Mouse (Mus musculus): ENCODE results near the gene Paqr5.

Paqr5 gene

DNA sequence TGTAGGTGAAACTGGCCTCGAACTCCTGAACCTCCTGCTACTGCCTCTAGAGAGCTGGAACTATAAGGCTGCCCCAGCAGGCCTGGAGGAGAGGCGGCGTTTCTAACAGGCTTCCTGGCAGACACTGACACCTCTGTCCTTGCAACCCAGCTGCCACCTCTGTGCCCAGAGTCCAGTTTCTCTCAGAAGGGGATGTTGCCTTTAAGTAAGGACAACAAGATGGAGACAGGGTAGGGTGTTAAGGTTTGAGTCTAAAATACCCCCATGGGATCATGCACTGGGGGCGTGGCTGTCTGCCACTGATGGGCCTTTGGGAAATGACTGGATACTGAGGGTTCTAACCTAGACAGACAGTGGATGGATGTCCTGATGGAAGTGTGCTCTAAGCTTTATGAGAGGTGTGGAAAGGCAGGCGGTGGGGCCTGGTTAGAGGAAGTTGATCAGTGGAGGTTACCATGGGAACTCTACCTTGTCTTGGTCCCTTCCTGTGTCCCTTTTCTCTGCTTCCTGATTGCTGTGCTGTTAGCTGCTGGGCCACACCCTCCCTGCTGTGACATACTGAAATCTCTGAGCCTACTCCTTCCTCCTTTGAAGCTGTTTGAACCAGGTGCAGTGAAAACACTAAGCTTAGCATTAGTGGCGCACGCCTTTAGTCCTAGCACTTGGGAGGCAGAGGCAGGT lies 43.6 kb downstream of the Paqr5 start:
- ChIA-PET POLR2A (interaction anchor here in 3 of 4 experiments (0.6 to 5.1 kb wide), 14 partner anchors 12 to 316 kb away, joined by 3 to 32 read pairs (median 3); partner anchors contain the start of genes Glce (in 2 of the 3), Kif23 (in 2 of the 3) and Rplp1 (in 1 of the 3)), CTCF (interaction anchor here in 3 of 4 experiments (0.6 to 2.5 kb wide), 22 partner anchors 10 to 568 kb away, joined by 3 to 13 read pairs (median 4); partner anchors contain the start of gene Kif23 (in 1 of the 3))

DNA sequence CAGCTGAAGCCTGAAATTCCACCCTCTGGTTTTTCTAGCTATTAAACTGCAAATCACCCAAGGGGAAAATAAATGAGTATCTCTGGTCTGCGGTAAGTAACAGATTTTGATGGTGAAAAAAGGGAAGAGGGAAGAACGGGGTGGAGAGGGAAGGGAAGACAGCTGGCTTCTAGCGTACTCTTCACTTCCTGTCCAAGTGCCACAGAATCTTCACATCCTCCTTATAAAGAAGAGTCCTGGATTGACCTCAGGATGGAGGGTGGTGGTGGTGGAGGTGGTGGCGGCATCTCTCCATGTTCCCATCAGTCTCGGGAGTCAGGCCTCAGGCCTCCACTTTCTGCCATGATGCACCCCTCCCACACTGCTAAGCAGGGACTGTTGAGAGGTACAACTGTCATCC lies 44.8 kb downstream of the Paqr5 start:
- POLR2A ChIA-PET: interaction anchor here in 1 of 4 experiments (0.9 to 5.1 kb wide), 4 partner anchors 9 to 141 kb away, joined by 3 to 32 read pairs (median 6); partner anchors contain the start of gene Glce
- CTCF ChIA-PET: interaction anchor here in 3 of 4 experiments (0.6 to 1.9 kb wide), 7 partner anchors 9 to 285 kb away, joined by 3 to 6 read pairs (median 4); partner anchors contain the start of gene Kif23 (in 1 of the 3)

DNA sequence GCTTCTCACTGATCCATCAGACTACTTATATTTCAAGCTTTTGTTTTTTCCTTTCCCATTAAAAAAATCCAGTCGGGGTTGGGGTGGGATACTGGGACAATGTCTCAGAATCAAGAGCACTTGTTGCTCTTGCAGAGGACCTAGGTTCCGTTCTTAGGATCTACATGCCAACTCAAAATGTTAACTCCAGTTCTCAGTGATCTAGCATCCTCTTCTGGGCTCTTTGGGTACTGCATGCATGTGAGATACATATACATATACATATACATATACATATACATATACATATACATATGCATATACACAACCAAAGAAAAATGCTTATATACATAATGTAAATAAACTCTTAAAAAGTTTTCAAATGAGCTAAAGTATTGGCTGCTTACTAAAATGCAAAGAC lies 46.7 kb downstream of the Paqr5 start:
- CTCF ChIA-PET: interaction anchor here in 2 of 4 experiments (0.9 to 1.7 kb wide), 2 partner anchors 60 to 237 kb away, joined by 3 to 4 read pairs; no protein-coding TSS in a partner anchor
- POLR2A ChIA-PET: interaction anchor here in 1 of 4 experiments (0.6 kb wide), 1 partner anchor 31 kb away, joined by 5 read pairs; no protein-coding TSS in a partner anchor

DNA sequence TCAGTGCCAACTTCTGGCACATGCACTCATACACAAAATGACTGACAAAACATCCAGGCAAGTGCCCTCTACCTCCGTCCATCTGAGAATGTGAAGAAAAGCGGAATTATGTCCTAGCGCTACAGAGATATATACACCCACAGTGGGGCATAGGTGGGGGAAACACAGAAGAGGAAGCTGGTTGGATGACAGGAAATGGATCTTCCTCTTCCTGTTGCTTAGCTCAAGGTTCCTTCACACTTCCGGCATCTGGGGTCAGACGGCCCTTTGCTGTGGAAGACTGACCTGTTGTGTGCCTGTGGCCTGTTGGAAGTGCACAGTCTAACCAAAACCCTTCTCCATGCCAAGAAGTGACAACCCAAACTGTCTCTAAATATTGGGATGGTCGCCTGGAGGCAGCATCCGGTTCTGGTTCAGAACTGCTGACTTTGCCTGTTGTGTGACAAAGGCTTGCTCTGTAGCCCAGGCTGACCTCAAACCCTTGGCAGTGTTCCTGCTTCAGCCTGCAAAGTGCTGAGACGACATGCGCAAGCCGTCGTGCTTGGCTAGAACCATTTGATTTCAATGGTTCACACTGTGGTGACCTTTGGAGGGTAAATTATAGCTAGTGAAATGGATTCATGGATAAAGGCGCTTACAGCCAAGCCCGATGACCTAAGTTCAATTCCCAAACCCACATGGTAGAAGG lies 49.3 kb downstream of the Paqr5 start:
- CTCF ChIA-PET: interaction anchor here in 3 of 4 experiments (0.6 to 1.0 kb wide), 6 partner anchors 11 to 1931 kb away, joined by 3 to 9 read pairs (median 4); no protein-coding TSS in a partner anchor
- POLR2A ChIA-PET: interaction anchor here in 3 of 4 experiments (0.6 to 1.5 kb wide), 7 partner anchors 8 to 145 kb away, joined by 3 to 5 read pairs (median 3); partner anchors contain the start of gene Glce (in 1 of the 3)

DNA sequence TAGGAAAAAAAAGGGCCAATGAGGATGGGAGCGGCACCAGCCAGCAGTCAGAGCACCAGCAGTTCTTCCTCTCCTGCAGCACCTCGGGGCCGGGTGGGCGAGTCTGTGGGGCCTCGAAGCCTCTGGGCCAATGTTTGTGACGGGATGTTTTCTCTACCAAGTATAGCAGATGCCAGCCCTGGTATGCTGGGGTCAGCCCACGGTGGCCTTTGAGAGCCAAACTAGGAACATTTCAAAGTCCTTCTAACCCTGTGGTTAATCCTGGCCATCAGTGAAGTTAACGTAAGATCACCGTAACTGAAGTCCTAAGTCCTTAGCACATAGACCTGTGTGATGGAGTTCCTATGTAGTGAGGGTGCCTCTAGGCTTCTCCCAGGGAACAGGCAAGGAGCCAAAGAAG lies 54.6 kb downstream of the Paqr5 start:
- ChIA-PET POLR2A (interaction anchor here in 2 of 4 experiments (1.0 to 1.4 kb wide), 3 partner anchors 10 to 13 kb away, joined by 3 to 5 read pairs (median 4); no protein-coding TSS in a partner anchor), CTCF (interaction anchor here (0.6 to 1.6 kb wide), 6 partner anchors 10 to 44 kb away, joined by 3 to 8 read pairs (median 5); no protein-coding TSS in a partner anchor)

DNA sequence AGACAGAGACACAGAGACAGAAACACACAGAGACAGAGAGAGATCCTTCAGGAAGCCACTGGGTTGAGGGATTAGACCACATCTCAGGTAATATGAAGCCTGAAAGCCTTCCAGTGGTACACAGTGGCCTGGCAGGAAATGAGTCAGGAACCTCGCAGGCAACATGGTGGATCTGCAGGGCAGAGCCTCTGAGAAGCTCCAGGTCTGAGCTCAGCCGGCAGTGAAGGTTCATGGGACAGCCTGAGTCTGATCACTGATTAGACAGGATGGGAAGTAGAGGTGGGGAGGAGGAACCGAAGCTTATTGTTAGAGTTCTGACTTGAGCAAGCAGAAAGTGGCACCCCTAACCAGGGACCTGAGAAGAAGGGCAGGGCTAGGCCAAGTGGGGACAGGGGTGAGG lies 55.6 kb downstream of the Paqr5 start:
- ChIA-PET CTCF (interaction anchor here in 2 of 4 experiments (0.6 to 1.7 kb wide), 2 partner anchors 13 to 163 kb away, joined by 5 to 6 read pairs; no protein-coding TSS in a partner anchor), POLR2A (interaction anchor here in 2 of 4 experiments (1.4 to 2.1 kb wide), 3 partner anchors 12 to 152 kb away, joined by 4 to 7 read pairs (median 5); partner anchors contain the start of gene Glce (in 2 of the 2))

DNA sequence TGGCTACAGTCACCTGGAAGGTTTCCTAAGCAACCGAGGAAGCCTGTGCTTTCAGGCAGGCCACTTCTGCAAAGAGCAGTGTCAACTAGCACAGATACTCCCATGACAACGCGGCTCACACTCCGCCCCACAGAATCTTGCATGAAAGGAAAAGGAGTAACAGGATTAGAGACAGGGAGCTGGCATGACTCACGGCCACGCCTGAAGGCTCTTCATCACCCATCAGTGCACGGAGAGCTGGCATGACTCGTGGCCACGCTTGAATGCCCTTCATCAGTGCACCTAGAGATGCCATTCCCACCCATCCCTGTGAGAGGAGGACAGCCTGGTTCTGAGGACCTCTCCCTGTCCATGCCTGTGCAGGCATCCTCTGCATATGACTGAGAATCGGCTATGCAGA lies 59.3 kb downstream of the Paqr5 start:
- ChIA-PET CTCF (no interaction called here), POLR2A (interaction anchor here in 1 of 4 experiments (1.5 to 2.4 kb wide), 2 partner anchors 54 to 155 kb away, joined by 3 to 5 read pairs; partner anchors contain the start of genes Glce and Rplp1)

DNA sequence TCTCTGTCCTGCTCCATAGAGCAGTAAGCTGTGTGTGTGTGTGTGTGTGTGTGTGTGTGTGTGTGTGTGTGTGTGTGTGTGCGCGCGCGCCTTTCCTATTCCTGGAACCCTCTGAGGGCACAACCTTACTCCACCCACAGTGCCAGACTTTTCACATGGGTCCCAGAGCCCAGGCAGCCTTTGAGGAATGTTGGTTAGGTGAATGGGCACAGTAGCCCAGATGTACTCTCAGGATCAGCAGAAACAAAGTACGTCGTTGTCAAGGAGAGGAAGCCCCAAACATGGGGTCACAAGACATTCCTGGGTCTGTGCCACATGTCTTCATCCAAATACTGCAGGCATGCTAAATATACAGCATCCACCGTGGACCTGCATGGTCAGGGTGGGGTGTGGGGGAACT lies 60.7 kb downstream of the Paqr5 start:
- POLR2A ChIA-PET: interaction anchor here in 3 of 4 experiments (0.6 to 3.8 kb wide), 14 partner anchors 13 to 781 kb away, joined by 3 to 15 read pairs (median 5); partner anchors contain the start of genes Glce (in 1 of the 3), Kif23 (in 1 of the 3) and Rplp1 (in 1 of the 3)
- CTCF ChIA-PET: interaction anchor here (0.5 to 2.6 kb wide), 39 partner anchors 10 to 1593 kb away, joined by 3 to 20 read pairs (median 4); partner anchors contain the start of gene Cln6 (in 1 of the 4)

DNA sequence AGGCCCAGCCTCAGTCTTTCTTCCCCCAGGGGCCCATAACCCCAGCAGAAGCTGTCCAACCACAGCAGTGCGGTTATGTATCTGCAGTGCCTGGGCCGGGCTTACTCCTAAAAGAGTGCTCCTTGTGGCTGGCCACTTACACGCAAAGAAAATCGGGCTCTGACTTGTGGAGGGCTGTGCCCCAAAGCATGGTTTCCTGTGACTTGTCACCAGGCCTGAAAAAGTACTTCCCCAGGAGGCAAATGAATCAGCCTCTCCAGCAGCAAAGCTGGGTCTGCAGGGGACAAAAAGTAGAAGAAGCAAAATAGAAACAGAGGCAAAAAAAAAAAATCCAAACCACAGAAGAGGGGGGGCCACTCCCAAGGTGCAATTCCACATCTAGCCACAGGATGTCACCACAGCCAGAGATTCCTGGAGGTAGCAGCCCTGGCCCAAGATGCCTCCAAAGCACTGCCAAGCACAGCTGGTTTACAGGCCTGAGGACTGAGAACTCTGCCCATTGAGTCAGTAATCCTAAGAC lies 61.2 kb downstream of the Paqr5 start:
- ChIA-PET POLR2A (interaction anchor here in 3 of 4 experiments (0.6 to 3.8 kb wide), 15 partner anchors 13 to 780 kb away, joined by 3 to 15 read pairs (median 5); partner anchors contain the start of genes Glce (in 1 of the 3), Kif23 (in 1 of the 3) and Rplp1 (in 1 of the 3)), CTCF (interaction anchor here (0.5 to 2.6 kb wide), 51 partner anchors 10 to 1891 kb away, joined by 3 to 20 read pairs (median 4); partner anchors contain the start of genes Cln6 (in 1 of the 4), Kif23 (in 1 of the 4) and Paqr5 (in 1 of the 4))

DNA sequence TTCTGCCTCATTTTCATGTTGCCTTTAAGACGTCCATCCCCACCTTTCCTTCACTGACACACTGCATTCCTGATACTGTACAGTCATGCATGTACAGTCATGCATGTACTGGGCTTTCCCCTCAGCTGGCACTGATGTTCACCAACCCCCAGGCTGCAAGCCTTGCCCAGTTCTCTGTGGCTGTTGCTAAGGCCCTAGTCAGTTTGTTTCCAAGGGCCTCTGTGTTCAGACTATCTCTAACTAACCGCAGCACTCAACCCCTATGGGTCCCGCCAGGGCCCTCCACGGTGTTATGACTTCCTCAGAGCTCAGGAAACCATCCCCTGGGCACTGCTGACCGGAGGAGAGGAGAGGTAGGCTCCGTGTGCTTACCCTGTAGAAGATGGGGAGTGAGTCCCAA lies 63.3 kb downstream of the Paqr5 start:
- CTCF ChIA-PET: interaction anchor here in 1 of 4 experiments (1.1 to 1.3 kb wide), 3 partner anchors 16 to 281 kb away, joined by 4 read pairs; no protein-coding TSS in a partner anchor
- POLR2A ChIA-PET: interaction anchor here in 2 of 4 experiments (1.0 to 3.8 kb wide), 2 partner anchors 16 to 159 kb away, joined by 3 to 15 read pairs; partner anchors contain the start of genes Glce (in 1 of the 2) and Kif23 (in 1 of the 2)

DNA sequence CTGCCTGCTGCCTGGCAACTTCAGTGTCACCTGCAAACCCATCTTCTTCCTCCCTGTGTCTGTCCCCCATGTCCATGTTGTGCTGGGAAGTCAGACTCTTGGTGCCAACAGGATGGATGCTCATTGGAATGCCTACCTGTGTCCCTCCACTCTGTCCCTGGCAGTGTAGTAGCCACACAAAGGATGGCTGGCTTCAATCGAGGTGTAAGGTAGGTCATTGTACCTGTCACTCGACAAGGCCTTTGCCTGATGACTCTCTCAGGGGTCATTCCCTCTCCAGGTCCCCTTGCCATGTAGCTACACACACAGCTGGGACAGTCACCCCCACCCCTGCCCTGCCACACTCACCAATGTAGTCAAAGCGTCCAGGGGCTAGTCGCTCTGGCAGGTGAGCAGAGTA lies 65.5 kb downstream of the Paqr5 start:
- CTCF ChIA-PET: interaction anchor here in 3 of 4 experiments (0.6 to 1.2 kb wide), 3 partner anchors 24 to 334 kb away, joined by 3 to 11 read pairs (median 3); no protein-coding TSS in a partner anchor
- POLR2A ChIA-PET: interaction anchor here in 2 of 4 experiments (0.5 to 1.7 kb wide), 5 partner anchors 15 to 162 kb away, joined by 3 to 4 read pairs (median 4); partner anchors contain the start of genes Glce (in 1 of the 2), Kif23 (in 1 of the 2) and Rplp1 (in 1 of the 2)

DNA sequence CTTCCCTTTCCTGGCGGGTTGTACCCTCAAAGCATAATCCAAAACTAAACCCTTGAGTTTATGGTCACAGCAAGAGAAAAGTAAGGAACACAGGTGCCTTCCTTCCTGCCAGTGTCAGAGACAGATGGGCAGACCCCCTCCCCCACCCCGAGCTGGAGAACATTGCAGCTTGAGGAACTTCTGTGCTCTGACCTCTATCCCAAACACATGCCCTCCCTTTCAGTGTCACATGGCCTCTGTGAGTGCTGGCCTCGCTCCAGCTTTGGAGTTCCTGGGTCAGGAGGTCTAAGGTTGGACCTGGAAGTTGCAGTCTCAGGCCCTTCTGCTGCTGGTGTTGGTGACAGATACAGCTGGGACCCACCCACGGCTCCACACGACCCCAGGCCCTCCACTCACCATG lies 65.9 kb downstream of the Paqr5 start:
- ChIA-PET POLR2A (interaction anchor here in 2 of 4 experiments (0.5 to 1.7 kb wide), 3 partner anchors 28 to 47 kb away, joined by 3 to 4 read pairs (median 4); partner anchors contain the start of gene Rplp1 (in 1 of the 2)), CTCF (interaction anchor here in 1 of 4 experiments (1.2 kb wide), 1 partner anchor 90 kb away, joined by 3 read pairs; no protein-coding TSS in a partner anchor)

DNA sequence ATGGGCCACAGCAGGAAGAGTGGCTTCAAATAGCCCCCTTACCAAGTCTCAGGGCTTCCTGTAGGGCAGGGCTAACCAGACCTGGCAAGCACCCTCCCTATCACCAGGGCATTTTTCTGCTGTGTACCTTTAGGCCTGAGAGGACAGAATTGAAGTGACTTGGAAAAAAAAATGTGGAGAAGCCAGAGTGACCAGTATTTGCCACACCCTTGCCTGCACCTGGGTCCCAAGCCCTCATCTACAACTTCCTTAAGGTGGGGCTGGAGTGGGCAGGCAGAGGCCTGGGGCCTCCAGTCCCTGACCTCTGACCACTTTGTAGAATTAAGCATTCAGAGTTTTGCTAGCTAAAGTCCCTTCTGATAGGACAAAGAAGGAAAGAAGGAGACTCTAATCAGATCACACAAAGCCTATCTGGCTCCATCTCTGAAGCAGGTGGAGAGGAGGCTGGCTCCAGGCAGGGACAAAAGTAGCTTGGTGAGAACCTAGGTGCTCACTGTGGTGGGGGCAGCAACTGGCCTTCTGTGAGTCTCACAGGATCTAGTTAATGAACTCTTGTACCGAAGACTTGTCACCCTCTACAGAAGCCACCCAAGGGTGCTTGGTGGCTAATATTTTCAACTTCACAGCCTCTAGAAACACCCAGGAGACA lies 66.6 kb downstream of the Paqr5 start:
- ChIA-PET POLR2A (interaction anchor here in 1 of 4 experiments (1.5 kb wide), 1 partner anchor 34 kb away, joined by 3 read pairs; no protein-coding TSS in a partner anchor), CTCF (no interaction called here)

DNA sequence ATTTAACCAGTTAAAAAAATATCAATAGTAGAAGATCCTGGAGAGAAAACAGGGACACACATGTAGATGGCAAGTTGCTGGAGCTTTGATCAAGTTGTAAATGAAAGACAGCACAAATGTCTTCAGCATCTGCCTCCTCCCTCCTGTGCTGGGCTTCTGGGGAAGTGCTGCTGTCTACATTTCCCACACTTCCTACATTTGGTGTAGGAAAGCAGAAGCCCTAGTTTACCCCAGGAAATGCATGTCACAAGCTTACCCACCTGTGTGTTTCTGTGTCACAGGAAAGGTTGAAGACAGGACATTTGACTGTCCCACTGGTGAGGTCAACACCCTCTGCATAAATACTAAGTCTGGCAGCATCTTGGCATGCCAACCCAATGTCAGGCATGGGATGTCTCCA lies 71.9 kb downstream of the Paqr5 start:
- POLR2A ChIA-PET: interaction anchor here in 2 of 4 experiments (1.4 to 2.9 kb wide), 2 partner anchors 8 to 11 kb away, joined by 3 to 7 read pairs; partner anchors contain the start of gene Kif23 (in 1 of the 2)
- CTCF ChIA-PET: interaction anchor here in 3 of 4 experiments (0.7 to 1.9 kb wide), 4 partner anchors 8 to 31 kb away, joined by 3 to 7 read pairs (median 4); partner anchors contain the start of gene Kif23 (in 1 of the 3)

DNA sequence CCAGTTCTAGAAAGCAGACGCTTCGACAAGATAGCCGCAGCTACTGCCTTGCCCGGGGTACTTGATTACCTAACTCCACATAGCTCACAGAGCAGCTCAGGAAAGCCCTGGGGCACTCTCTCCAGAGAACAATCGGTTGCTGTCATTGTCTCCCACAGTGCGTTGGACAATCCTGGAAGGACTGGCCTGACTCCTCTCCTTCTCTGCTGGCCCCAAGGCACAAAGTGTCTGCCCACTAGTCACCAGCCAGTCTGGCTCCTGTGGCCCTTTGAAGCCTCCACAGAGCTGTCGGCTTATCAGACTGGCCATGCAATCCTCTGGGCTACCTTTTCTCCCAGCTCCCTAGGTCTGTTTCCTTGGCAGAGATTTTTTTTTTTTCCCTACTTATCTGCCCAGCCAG lies 74.4 kb downstream of the Paqr5 start:
- POLR2A ChIA-PET: interaction anchor here (0.5 to 7.5 kb wide), 9 partner anchors 10 to 1195 kb away, joined by 3 to 129 read pairs (median 4); partner anchors contain the start of genes Glce (in 1 of the 4) and Rplp1 (in 1 of the 4)
- CTCF ChIA-PET: interaction anchor here in 2 of 4 experiments (0.6 to 1.4 kb wide), 3 partner anchors 14 to 49 kb away, joined by 3 to 4 read pairs (median 3); no protein-coding TSS in a partner anchor
